Mouse (Mus musculus) CD4-positive, CD25-positive, alpha-beta regulatory T cell, adult 4 months (primary cell): ENCODE data around the gene Ppp4r3a. TPM values are rescaled to one million over a fixed set of nuclear protein-coding genes. Genes with fewer than 3 reads are reported as not detected.
"Not testable (repeated sequence)": the region's sequence is repeated elsewhere in the genome, so short reads cannot be mapped to it uniquely, and the experiment has no call there.

Experiments used
- ATAC-seq: one replicate; pipeline ENCODE4 v1.8.0; 2017
- polyA plus RNA-seq, 2 experiments: library from polyadenylated mRNA; unstranded; fragments of 100-300 nt; shearing (Covaris generic); gene quantifications; one replicate each; pipeline ENCODE4 v1.2.1; 2017

Gene Ppp4r3a
- polyA plus RNA-seq = 10 to 100 TPM; 28.0 to 44.6 TPM

GRCm38 (mm10) chr12:101083076-101083838 is at the start of gene Ppp4r3a:
Gene Ppp4r3a (minus strand): TSS chr12:101083702.
- peak; percentile 89 for ATAC-seq

DNA sequence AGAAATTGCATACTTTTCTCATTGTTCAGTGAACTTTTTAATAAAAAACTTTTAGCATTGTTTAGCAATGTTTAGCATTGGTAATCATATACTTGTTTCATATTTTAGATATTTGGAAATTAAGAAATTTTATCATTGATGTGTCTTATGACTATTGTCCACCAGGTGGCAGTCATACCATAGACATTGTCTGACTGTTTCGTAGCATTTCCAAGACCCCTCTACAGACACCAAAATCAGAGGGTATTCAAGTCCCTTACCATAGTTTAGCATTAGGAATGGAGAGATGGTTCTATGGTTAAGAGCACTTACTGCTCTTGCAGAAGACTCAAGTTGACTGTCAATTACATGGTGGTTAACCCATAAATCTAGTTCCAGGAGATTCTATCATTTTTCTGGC is 39.5 kb upstream of the Ppp4r3a start:
- no peak for ATAC-seq

GRCm38 (mm10) chr12:101122066-101122465 is 38.6 kb upstream of the Ppp4r3a start:
- not testable (repeated sequence) for ATAC-seq

GRCm38 (mm10) chr12:101109794-101110585 is 26.5 kb upstream of the Ppp4r3a start:
- not testable (repeated sequence) for ATAC-seq

DNA sequence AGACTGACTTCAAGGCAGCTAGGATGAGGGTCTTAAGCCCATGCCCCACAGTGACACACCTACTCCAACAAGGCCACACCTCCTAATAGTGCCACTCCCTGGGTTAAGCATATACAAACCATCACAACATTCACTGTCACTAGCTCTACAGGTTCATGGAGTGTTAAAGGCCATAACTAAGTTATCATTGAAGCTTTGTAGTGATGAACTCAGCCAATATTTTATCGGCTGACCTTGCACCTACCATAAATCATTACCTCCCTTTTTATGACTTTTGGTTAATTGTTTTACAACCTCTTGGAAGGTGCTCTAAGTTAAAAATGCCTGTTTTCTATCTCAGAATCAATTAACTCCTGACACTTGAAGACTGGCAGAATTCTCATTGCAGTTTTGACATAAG is 24.2 kb upstream of the Ppp4r3a start:
- ATAC-seq = no peak

DNA sequence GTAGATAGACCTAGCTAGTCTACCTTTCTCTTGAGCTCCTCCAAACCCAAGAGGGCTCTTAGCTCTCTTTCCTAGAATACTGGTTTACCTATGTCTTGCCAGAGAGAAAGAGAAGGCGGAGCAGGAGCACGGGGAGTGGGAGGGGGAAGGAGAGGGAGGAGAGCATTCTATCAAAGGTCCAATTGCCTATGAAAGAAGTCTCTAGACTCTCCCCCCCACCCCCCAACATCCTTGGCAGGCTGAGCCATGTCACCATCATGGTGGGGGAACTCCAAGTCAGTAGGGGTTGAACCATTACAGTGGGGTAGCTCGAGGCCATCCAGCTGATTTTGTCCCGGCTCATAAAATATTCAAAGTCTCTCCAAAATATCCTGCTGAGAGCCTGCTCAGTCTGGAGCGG is 22.1 kb upstream of the Ppp4r3a start:
- no peak for ATAC-seq

GRCm38 (mm10) chr12:101102648-101103047 is 19.1 kb upstream of the Ppp4r3a start:
- ATAC-seq = peak; percentile 58

- not testable (repeated sequence) for ATAC-seq
Measured at GRCm38 (mm10) chr12:101093678-101094077, 10.2 kb upstream of the Ppp4r3a start.

DNA sequence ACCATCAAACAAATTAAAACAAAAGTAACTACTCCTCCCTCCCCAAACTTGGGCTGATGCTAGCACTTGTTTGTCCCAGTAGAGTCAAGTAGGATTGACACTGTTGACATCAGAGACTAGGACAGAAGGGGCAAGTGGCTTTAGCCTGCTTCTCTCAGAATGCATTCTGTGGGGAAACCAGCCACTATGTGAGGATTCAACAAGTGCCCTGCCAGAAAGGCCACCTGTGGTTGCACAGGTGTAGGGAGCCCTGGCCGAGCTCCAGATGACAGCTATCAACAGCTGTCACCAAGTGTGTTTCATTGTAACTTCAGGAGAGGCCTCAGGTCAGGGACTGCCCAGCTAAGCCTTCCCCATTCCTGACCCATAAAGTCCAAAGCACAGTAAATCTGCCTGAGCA is 6.5 kb upstream of the Ppp4r3a start:
- ATAC-seq = no peak

DNA sequence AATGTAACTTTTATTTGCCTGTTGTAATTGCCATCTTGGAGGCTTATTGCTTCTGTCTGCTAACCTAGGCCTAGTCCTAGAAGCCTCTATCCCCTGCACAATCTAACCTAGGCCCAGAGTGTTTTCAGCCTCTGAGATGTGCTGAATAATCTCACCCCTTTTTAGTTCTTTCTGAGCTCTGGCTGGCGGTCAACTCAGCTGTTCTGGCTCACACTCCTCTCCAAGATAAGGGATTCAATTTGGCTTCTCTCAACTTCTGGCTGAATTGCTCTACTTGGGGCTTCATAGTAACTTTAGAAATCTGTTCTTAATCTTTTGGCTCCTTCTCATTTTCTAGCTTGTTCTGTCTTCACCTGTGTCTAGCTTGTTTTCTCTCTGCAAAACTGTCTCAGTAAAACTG is 3.9 kb upstream of the Ppp4r3a start:
- no peak for ATAC-seq

DNA sequence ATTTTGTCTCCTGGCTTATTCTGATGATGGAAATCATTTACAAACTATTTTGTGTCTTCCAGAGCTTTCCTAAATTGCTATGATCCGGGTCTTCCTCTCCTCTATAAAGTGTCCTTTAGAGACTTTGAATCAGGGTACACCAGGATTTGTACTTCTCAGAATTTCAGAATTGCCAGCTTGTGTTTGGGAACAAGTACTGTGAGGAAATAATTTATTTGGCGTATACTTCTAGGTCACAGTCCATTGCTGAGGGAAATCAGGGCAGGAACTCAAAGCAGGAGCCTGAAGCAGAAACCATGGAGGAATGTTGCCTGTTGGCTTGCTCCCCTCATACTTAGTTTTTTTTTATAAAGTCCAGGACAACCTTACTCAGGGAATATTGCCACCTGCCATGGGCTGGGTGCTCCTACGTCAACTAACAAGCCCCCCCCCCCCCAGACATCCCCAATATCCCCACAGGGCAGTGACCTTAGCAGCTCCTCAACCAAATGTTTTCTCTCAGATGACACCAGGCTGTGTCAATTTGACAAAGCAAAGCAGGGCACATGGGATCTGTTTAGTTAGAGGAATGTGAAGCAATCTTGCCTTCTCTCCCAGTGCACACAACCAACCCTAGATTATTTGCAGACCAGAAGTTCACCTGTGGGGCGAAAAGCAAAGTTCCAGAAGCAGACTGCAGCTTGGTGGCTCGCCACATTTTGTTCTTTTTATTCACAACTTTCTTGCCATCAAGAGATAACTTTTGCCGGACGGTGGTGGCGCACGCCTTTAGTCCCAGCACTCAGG is 1.6 kb upstream of the Ppp4r3a start:
- ATAC-seq = no peak

- ATAC-seq = no peak
Measured at GRCm38 (mm10) chr12:101084237-101084636, 735 bp upstream of the Ppp4r3a start.

GRCm38 (mm10) chr12:101083839-101084195 is 315 bp upstream of the Ppp4r3a start:
- ATAC-seq = peak; percentile 35

GRCm38 (mm10) chr12:101082296-101083075 is 1.0 kb downstream of the Ppp4r3a start:
- peak; percentile 8 for ATAC-seq

GRCm38 (mm10) chr12:101077955-101078354 is 5.5 kb downstream of the Ppp4r3a start:
- no peak for ATAC-seq

DNA sequence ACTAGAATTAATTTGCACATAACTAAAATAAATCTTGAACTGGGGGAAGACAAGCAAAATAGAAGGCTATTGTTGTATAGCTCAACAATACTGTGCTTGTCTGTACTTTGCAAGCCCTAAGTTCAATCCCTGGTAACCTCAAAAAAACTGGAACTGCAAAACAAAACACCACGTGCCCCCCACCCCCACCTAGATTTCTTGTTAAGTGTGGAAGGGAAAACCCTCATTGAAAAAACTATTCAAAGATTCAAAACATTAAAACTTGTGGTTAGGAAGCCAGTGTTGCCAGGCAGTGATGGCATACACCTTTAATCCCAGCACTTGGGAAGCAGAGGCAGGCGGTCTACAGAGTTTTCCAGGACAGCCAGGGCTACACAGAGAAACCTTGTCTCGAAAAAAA is 8.1 kb downstream of the Ppp4r3a start:
- ATAC-seq = peak; percentile 11

GRCm38 (mm10) chr12:101074821-101075429 is 8.6 kb downstream of the Ppp4r3a start:
- peak; percentile 70 for ATAC-seq

- ATAC-seq = no peak
Measured at GRCm38 (mm10) chr12:101069813-101070212, 13.7 kb downstream of the Ppp4r3a start.

DNA sequence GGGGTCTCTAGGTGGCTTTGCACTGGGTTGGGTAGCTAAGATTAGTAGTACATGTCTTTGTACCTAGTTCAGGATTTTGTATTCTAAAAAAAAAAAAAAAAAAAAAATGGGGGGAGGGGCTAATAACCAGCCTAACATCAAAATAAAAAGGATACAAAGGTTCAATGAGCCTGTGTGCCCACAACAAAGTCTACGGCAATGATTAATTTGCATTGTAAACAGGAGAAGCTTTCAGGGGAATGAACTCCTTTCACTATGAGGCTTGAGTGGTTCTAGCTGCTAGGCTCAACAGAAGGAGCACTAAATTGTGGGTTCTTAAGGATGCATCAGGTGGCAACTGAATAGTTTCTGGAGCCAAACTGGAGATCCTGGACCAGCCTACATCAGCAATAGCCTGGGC is 17.2 kb downstream of the Ppp4r3a start:
- ATAC-seq = no peak

GRCm38 (mm10) chr12:101039956-101040355 is 43.5 kb downstream of the Ppp4r3a start:
- ATAC-seq = no peak

DNA sequence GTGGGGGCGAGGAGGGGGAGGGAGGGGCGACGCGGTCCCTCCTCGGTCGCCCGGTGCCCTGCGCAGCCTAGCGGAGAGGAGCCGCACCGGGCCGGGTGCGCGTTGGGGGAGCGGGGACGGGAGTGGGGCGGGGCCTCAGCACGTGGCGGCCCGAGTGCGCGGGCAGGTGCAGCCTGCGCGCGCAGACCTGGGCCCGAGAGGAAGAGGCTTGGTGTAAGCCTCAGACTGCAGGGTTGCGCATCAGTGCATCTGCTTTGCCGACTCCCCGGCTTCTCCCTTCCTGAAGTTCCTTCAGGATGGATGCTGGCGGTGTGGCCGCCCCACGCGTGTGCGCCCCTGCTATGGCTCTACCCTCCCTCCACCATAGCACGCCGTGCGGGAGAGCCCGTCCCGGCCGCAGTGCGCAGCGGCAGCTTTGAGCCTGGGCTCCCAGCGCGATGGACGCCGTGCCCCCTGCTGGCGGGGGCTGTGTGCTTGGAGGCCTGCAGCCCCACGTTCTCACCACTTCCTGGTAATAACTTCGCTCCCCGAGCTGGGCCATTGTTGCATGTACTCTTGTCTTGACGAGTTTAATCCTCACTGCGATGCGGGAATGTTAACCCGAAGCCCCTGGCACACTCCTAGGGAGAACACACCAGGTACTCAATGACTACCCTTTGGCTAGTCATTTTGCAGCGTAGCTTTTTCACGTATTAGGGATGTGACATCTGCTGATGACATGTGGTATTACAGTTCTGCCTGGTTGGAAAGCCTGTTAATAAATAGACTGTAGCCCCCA is 54.4 kb downstream of the Ppp4r3a start, which contains the start of gene Ccdc88c:
Gene Ccdc88c, minus strand, starts transcription at position 103 of the 778 bp plus-strand sequence.
- ATAC-seq = peak; percentile 78
